Mouse (Mus musculus) kidney, adult 2 months (tissue): ENCODE measurements at regions not wholly inside any gene's neighbourhood (a gene's known extent, or its start where the extent isn't known, plus 50 kb on each side); places are given as distances from the start of the nearest gene placed in this dataset.

Experiments
- CTCF ChIP-seq: fragments of 200-500 bp; conservative IDR thresholded peaks from 2 replicates; pipeline ENCODE4 v1.5.1; 2011; ENCODE audit warnings: low read depth, mild to moderate bottlenecking, control low read depth, low read length, moderate library complexity, mixed read lengths; ENCODE audit not compliant: insufficient read depth, insufficient read length
- POLR2A ChIP-seq: fragments of 200-500 bp; IDR thresholded peaks from one replicate; pipeline ENCODE4 v1.6.1; 2011; ENCODE audit warnings: low read depth, low read length, control low read depth

GRCm38 (mm10) chr13:112100592-112101420, 187.4 kb upstream of the Ankrd55 start:
- TF ChIP-seq POLR2A = no peak
- no peak for TF ChIP-seq CTCF
